Mouse (Mus musculus): ENCODE results near the gene Cntn4.

DNA sequence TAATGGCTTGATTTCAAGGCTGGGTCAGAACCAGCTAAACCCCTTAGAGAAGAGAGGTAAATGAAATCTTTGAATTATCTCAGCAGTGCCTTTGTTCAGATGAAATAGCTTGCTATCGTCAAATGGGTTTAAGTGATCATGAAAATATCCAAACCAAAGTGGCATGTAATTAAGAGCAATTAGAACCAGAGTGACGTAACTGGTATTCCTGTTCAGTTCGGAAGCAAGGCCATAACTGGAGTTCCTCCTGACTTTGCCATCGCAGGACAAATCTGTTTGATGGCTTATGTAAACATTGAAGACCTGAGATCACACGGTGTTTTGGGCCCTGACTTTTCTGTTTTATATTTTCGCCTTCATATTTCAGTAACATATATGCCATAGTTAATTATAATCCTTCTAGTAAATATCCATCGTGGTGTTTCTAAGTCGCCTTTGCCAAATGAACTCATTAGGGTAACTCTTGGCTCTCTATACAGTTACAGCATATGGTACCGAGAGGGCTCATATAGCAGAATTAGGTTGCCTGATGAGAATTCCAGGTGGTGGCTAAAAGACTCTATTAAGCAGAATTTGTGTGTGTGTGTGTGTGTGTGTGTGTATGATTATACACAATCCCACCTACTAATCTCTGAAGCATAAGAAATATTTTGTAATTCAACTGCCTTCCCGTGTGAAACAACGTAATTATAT, 889.6 kb downstream of the Cntn4 start:
- TF ChIP-seq CTCF (conservative IDR thresholded peaks at IDR 0.05; ENCODE audit: low read length) (no peak), NANOG (IDR thresholded peaks at IDR 0.05; ENCODE audit: borderline replicate concordance, low read length) (no peak)
